13 mouse cellular contexts compared by ENCODE assay signal in the genomic region with DNA sequence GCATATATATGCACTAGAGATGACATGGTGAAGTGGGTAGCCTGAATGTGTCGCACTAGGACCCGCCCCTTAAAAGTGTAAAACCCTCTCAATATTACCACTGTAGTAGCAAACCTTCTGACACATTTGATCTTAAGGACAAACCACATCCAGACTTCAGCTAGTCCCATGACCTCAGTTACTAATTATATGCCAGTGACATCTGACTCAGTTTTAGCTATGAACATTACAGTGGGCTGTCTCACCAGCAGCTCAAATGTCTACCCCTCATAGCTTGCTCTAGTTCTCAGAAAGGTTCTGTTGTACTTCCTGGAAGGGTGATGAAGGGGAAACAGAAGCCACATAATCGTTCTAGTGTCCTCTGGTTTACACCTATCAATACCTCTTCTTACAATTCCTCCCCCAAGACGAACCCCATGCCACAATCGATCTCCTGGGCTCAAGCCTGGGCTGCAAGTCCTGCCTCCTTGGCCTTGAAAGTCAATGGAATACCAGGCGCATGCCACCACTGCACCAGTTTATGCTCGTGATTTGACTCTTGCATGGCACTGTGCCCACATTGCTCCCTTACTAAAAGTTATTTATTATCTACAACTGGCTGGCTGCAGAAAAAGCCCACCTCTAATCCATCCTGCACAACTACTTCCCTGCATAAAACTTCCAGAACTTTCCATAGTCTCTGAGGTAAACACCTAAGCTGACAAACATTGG. TPM values are rescaled to one million over a fixed set of nuclear protein-coding genes. Genes with fewer than 3 reads are reported as not detected.
DNase-seq lines count a peak whose midpoint lies in the region; ATAC-seq and TF ChIP-seq lines count a peak whose summit lies in the region.
"Had no signal": no experiment of that assay in that cellular context is flagged by ENCODE, and none has a peak within 500 bp of the region (broad histone marks: within the 10 kb centered on the region; RNA-seq: fewer than 3 reads in every experiment).

No protein-coding gene starts in this region.

- no peaks in the 10 kb centered on the region for H3K36me3 ChIP-seq in heart, embryonic 16.5 days (ENCODE audit: control insufficient read depth, insufficient read depth)
- no peaks in the 10 kb centered on the region for H3K36me3 ChIP-seq in heart, adult 2 months (ENCODE audit: control insufficient read depth, insufficient read depth, low read length)
- no peaks in the 10 kb centered on the region for H3K36me3 ChIP-seq in forebrain, embryonic 13.5 days (ENCODE audit: poor library complexity, severe bottlenecking)
- H3K36me3 ChIP-seq: embryonic facial prominence, embryonic 13.5 days; neural tube, embryonic 12.5 days; stomach, embryonic 15.5 days had no signal

- H3K9ac ChIP-seq in heart, embryonic 16.5 days (ENCODE audit: low read length): no peak overlapping the region
- H3K9ac ChIP-seq in heart, adult 2 months (ENCODE audit: low read depth, low read length): no peak overlapping the region
- no peak overlapping the region for H3K9ac ChIP-seq in forebrain, embryonic 13.5 days
- H3K9ac ChIP-seq: embryonic facial prominence, embryonic 13.5 days; hindbrain, embryonic 14.5 days; neural tube, embryonic 12.5 days; stomach, embryonic 15.5 days had no signal

- TF ChIP-seq CTCF in heart, adult 2 months (IDR thresholded peaks at IDR 0.05): no peak

- no peaks in the 10 kb centered on the region for H3K9me3 ChIP-seq in heart, embryonic 16.5 days (replicated peaks; ENCODE audit: control insufficient read depth, low read length)
- H3K9me3 ChIP-seq in forebrain, embryonic 13.5 days (replicated peaks): no peaks in the 10 kb centered on the region
- H3K9me3 ChIP-seq: embryonic facial prominence, embryonic 13.5 days; neural tube, embryonic 12.5 days; stomach, embryonic 15.5 days had no signal

- H3K79me2 ChIP-seq in heart, adult 2 months (replicated peaks; ENCODE audit: control insufficient read depth, insufficient read depth, low read length): no peaks in the 10 kb centered on the region

- TF ChIP-seq POLR2A in heart, adult 2 months (IDR thresholded peaks at IDR 0.05; ENCODE audit: insufficient read depth, low read depth, low read length): no peak

- TF ChIP-seq EP300 in heart, adult 2 months (IDR thresholded peaks at IDR 0.05; ENCODE audit: insufficient read depth, low read depth, low read length): no peak

- no peak overlapping the region for H3K4me3 ChIP-seq in heart, embryonic 16.5 days (ENCODE audit: low read length)
- H3K4me3 ChIP-seq in heart, adult 2 months: no peak overlapping the region
- H3K4me3 ChIP-seq in forebrain, embryonic 13.5 days: no peak overlapping the region
- H3K4me3 ChIP-seq: embryonic facial prominence, embryonic 13.5 days; neural tube, embryonic 12.5 days; stomach, embryonic 15.5 days had no signal

- 0 out of 2 replicates have a peak overlapping the region, but pooled peaks have one; percentile 12 for H3K27ac ChIP-seq in heart, embryonic 16.5 days (ENCODE audit: low read length)
- H3K27ac ChIP-seq in heart, adult 2 months: no peak overlapping the region
- no peak overlapping the region for H3K27ac ChIP-seq in forebrain, embryonic 13.5 days
- H3K27ac ChIP-seq: embryonic facial prominence, embryonic 13.5 days; hindbrain, embryonic 14.5 days; neural tube, embryonic 12.5 days; stomach, embryonic 15.5 days had no signal

- WGBS in heart, embryonic 16.5 days: 57% methylated on average over 7 of the region's 7 CpGs
- WGBS in heart, adult 2 months: 51% methylated on average over 7 of the region's 7 CpGs
- whole genome bisulfite sequencing in forebrain, embryonic 13.5 days: 79% methylated on average over 7 of the region's 7 CpGs

- H3K4me2 ChIP-seq in heart, embryonic 16.5 days (ENCODE audit: low read depth, low read length): no peak overlapping the region
- H3K4me2 ChIP-seq in forebrain, embryonic 13.5 days: no peak overlapping the region
- H3K4me2 ChIP-seq: embryonic facial prominence, embryonic 13.5 days; hindbrain, embryonic 14.5 days; neural tube, embryonic 12.5 days; stomach, embryonic 15.5 days had no signal

- 0 out of 2 replicates have a peak, but pooled peaks have one; percentile 55 for ATAC-seq in heart, embryonic 16.5 days (replicated peaks; ENCODE audit: extremely low read depth, insufficient read depth, low FRiP score)
- ATAC-seq in inflammation-experienced regulatory T-cells, adult 6 months: peak; percentile 90
- peak; percentile 63; the same call in 1 of the 2 replicates for ATAC-seq in monocyte, adult 5-6 weeks (replicated peaks; ENCODE audit: insufficient number of reproducible peaks, low FRiP score, low TSS enrichment, poor library complexity, severe bottlenecking)
- no peak for ATAC-seq in forebrain, embryonic 13.5 days

- no peak for DNase-seq in heart, adult 2 months
- peak; percentile 29 for DNase-seq in NIH3T3 (ENCODE audit: low read depth)
- DNase-seq in cerebellum, adult 9-10 months: no peak
- DNase-seq: cerebellum, adult 11 months; liver had no signal

- intact Hi-C loops in heart, adult 2 months (cut with DNase I): no loop called here

- peaks cover 5% of the 10 kb centered on the region for H3K4me1 ChIP-seq in heart, embryonic 16.5 days (ENCODE audit: control insufficient read depth, insufficient read depth, low read length)
- peaks cover 1% of the 10 kb centered on the region; the same call in 1 of the 2 replicates for H3K4me1 ChIP-seq in heart, adult 2 months (ENCODE audit: control insufficient read depth, insufficient read depth, low read length)
- H3K4me1 ChIP-seq in forebrain, embryonic 13.5 days: no peaks in the 10 kb centered on the region
- H3K4me1 ChIP-seq: embryonic facial prominence, embryonic 13.5 days; neural tube, embryonic 12.5 days; stomach, embryonic 15.5 days had no signal

- no peaks in the 10 kb centered on the region for H3K27me3 ChIP-seq in heart, embryonic 16.5 days (ENCODE audit: control insufficient read depth, insufficient read depth, low read length)
- no peaks in the 10 kb centered on the region for H3K27me3 ChIP-seq in heart, adult 2 months (ENCODE audit: control insufficient read depth, insufficient read depth, low read length)
- H3K27me3 ChIP-seq in forebrain, embryonic 13.5 days: no peaks in the 10 kb centered on the region
- H3K27me3 ChIP-seq: embryonic facial prominence, embryonic 13.5 days; neural tube, embryonic 12.5 days; stomach, embryonic 15.5 days had no signal

RNA-seq across cellular contexts. Expression of a gene that starts 28.3 kb away (rescaled TPM):
- polyA plus RNA-seq in heart, embryonic 16.5 days (2015; fragmentation: Nextera tagmentation; extraction: Ambion mirVana): 17.0 and 18.5 TPM in 2 replicates
- total RNA-seq in heart, adult 2 months (2021): 10 to 100 TPM in 1 of 2 experiments, 1 to 10 TPM in 1; 9.2 to 10.3 TPM
- polyA plus RNA-seq in heart, adult 2 months (2012; rRNA removed): 3.5 and 6.7 TPM in 2 replicates
- 10 to 100 TPM; 12.0 to 16.0 (median 14.8) TPM for polyA plus RNA-seq in inflammation-experienced regulatory T-cells, adult 6 months (2017; shearing (Covaris generic))
- total RNA-seq in monocyte, adult 5-6 weeks (2017): 9.0 to 19.3 TPM (median 13.2 TPM) in 3 replicates
- polyA plus RNA-seq in forebrain, embryonic 13.5 days (2015; fragmentation: Nextera tagmentation; extraction: Ambion mirVana): 53.9 and 56.5 TPM in 2 replicates
